Mouse (Mus musculus) heart, adult 10 weeks (tissue): Measurements from ENCODE around the gene Myf6. TPM values are rescaled to one million over a fixed set of nuclear protein-coding genes. Genes with fewer than 3 reads are reported as not detected.

Experiments used
- polyA plus RNA-seq: library from polyadenylated mRNA; stranded (reverse); fragments of 350-450 nt; fragmentation: Illumina TruSeq; extraction: RNeasy Lipid Tissue Mini Kit (QIAGEN cat#74804); gene quantifications from one replicate; pipeline ENCODE4 v1.2.3, GENCODE M21; 2014; ENCODE audit warnings: low read depth, low replicate concordance

Myf6 gene
- polyA plus RNA-seq: not detected

GRCm38 (mm10) chr10:107494568-107494967 lies at the start of gene Myf6:
Myf6 (minus strand) TSS chr10:107494737.

GRCm38 (mm10) chr10:107485870-107486269 lies 8.7 kb downstream of the Myf6 start, which contains the start of gene Myf5:
Myf5 (minus strand) TSS chr10:107486134.

Other genes starting within 250 kb of the Myf6 start
- gene Lin7a, start 223.1 kb downstream of the Myf6 start, polyA plus RNA-seq: 0.79 TPM
- gene Myf5, start 8.6 kb downstream of the Myf6 start, polyA plus RNA-seq: not detected
- not detected for gene Ptprq, start 225.3 kb upstream of the Myf6 start, polyA plus RNA-seq